Mouse (Mus musculus) neural tube, postnatal 0 days (tissue): ENCODE measurements around the gene Esp34. TPM values are rescaled to one million over a fixed set of nuclear protein-coding genes. Genes with fewer than 3 reads are reported as not detected.

Experiments
- polyA plus RNA-seq: library from polyadenylated mRNA; unstranded; fragments of >200 nt; fragmentation: Nextera tagmentation; extraction: Ambion mirVana; gene quantifications from 2 replicates; pipeline ENCODE4 v1.2.1, GENCODE M21; 2015

Esp34 gene
- not detected in 2 replicates for polyA plus RNA-seq

DNA sequence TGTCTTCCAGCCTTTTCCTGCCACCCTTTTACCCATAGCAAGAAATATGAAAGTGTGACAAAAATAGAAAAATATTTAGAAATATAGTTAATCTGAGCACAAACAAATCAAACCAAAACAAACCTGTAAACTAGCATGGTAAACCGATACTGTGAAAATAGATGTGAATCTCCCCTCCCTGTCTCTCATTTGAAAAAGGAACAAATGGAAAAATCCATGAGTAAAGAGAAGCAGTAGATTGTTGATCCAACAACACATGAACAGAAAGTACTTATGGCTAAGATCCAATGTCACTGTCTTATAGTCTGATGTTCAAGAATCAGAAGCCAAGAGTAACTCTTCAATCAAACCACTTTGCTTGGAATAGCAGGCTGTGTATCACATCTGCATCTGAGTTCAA is at the start of gene Esp34:
TSS of gene Esp34 (plus strand) at position 301 of the 400 bp plus-strand sequence.

Other genes starting within 250 kb of the Esp34 start
- gene Olfr137, start 246.6 kb upstream of the Esp34 start, polyA plus RNA-seq, result not detected in 2 replicates
- gene Olfr136, start 224.4 kb upstream of the Esp34 start, polyA plus RNA-seq, result not detected in 2 replicates
- not detected in 2 replicates for gene Esp36, start 134.0 kb upstream of the Esp34 start, polyA plus RNA-seq
- gene Esp31, start 85.3 kb downstream of the Esp34 start, polyA plus RNA-seq, result not detected in 2 replicates